Mouse (Mus musculus) bone marrow, adult 2 months (tissue): Measurements from ENCODE around the gene Wscd2. TPM values are rescaled to one million over a fixed set of nuclear protein-coding genes. Genes with fewer than 3 reads are reported as not detected.

Experiments
- H3K27ac ChIP-seq: fragments of 200-500 bp; 2 replicates; pipeline ENCODE4 v1.5.1; 2012; ENCODE audit warnings: low read depth, mild to moderate bottlenecking, control low read depth, inconsistent platforms, low read length; ENCODE audit not compliant: control insufficient read depth, poor library complexity, insufficient read depth
- H3K4me1 ChIP-seq: fragments of 200-500 bp; 2 replicates; pipeline ENCODE4 v1.6.1; 2011; ENCODE audit warnings: low read length; ENCODE audit not compliant: control insufficient read depth, insufficient read depth
- H3K4me3 ChIP-seq: fragments of 200-500 bp; replicated peaks from 2 replicates; pipeline ENCODE3; 2011; ENCODE audit warnings: mild to moderate bottlenecking, low read depth, low read length, control low read depth; ENCODE audit not compliant: control insufficient read depth
- CTCF ChIP-seq: fragments of 200-500 bp; IDR thresholded peaks from 2 replicates; pipeline ENCODE4 v1.5.1; 2011; ENCODE audit warnings: low read length, control low read depth; ENCODE audit not compliant: control insufficient read depth, insufficient read depth
- POLR2A ChIP-seq: fragments of 200-500 bp; IDR thresholded peaks from 2 replicates; pipeline ENCODE4 v1.6.1; 2011; ENCODE audit warnings: low read depth, mild to moderate bottlenecking, control low read depth, low read length, borderline replicate concordance; ENCODE audit not compliant: control insufficient read depth
- WGBS: fragments of 180-500 bp; shearing (Covaris S2); methylation state at CpG from one replicate; pipeline ENCODE4 v1.1.7; 2018; 5-methylcytosine and 5-hydroxymethylcytosine counted together
- polyA plus RNA-seq: library from polyadenylated mRNA; stranded (reverse); fragments of >200 nt; gene quantifications from 2 replicates; pipeline ENCODE4 v1.2.4, GENCODE M21; 2011; ENCODE audit warnings: low replicate concordance; ENCODE audit not compliant: missing spikeins, insufficient read depth, insufficient read length

Wscd2 gene
- polyA plus RNA-seq, 1 experiment: 0.30 TPM

DNA sequence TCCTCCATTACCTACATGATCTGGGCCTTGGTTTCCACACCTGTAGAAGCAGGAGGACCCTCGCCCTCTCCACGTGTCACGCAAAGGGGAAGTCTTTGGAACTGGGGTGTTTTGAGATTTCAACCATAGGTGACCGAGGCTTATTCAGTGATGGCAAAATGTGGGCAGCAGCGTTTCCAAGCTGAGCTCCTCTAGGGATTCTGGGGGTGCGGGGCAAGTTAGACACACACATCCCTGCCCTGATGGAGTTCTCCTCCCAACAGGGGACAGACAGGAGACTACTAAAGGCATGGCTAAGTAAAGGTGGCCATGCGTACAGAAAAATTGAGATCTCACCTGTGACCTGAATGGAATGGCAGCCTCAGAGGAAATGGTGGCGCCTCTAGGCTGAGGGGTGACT is 118.4 kb downstream of the Wscd2 start:
- 49% methylated on average over 8 of the region's 8 CpGs for WGBS
- Histone ChIP-seq H3K27ac (no peak overlapping the region), H3K4me1 (no peaks in the 10 kb centered on the region), H3K4me3 (no peak overlapping the region)
- TF ChIP-seq CTCF: no peak
- no peak for TF ChIP-seq POLR2A

DNA sequence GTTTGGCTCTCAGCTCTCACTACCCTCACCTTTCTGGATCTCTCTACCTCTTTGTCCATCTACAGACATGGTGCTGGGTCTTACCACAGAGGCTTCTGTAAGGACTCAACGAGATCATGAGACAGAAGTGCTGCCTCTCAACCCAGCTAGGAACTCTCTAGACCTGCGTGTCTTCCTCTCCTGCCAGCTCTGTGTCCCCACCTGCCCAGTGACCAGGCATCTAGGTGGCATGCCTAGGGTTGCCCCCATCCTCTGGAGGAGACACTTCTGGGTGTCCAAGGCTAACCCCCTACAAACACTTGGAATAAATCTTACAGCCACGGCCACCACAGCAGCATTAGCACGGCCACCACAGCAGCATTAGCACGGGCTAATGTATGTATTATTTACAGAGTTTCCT is 119.8 kb downstream of the Wscd2 start:
- no peaks in the 10 kb centered on the region for H3K4me1 ChIP-seq
- no peak overlapping the region for H3K4me3 ChIP-seq
- no peak overlapping the region for H3K27ac ChIP-seq
- no peak for TF ChIP-seq POLR2A
- TF ChIP-seq CTCF: no peak
- 70% methylated on average over 5 of the region's 5 CpGs for WGBS

DNA sequence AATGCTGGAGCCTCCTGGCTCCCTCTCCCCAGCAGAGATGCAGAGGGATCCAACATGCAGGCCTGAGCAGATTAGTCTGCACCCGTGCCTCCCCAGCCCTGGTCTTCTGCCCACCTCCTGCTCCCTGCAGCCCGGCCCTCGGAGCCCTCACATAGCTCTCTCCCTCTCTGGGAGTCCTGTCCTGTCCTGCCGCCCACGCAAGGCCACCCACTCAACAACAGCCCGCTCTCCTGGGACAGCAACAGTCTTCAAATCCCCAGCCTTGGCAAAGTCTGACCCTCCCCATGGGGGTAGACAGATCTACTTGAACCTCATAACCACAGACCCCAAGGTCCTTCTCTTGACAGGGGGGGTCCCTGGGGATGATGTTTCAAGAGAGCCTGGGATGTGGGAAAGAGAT is 120.4 kb downstream of the Wscd2 start:
- Histone ChIP-seq H3K4me1 (no peaks in the 10 kb centered on the region), H3K27ac (no peak overlapping the region), H3K4me3 (no peak overlapping the region)
- WGBS: 67% methylated on average over 6 of the region's 6 CpGs
- TF ChIP-seq POLR2A (no peak), CTCF (no peak)

DNA sequence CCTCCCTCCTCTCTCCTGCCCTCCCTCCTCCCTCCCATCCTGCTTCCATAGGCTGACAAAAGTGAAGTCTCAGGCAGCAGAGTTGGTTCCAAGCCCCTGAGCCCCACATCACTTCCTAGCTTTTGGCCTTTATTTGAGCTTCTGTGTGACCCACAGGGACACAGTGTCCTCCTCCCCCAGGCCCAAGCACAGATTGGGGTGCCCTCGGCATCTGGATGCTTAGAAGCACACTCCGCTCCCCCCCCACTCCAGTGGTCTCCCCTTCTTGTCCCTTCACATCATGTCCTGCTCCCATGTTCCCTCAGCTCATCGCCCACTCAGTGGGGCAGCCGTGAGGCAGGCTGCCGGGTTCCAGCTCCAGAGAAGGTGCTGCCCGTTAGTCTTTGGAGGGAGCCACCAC is 121.0 kb downstream of the Wscd2 start:
- TF ChIP-seq POLR2A (no peak), CTCF (no peak)
- H3K4me1 ChIP-seq: no peaks in the 10 kb centered on the region
- no peak overlapping the region for H3K4me3 ChIP-seq
- no peak overlapping the region for H3K27ac ChIP-seq
- 71% methylated on average over 6 of the region's 6 CpGs for WGBS

DNA sequence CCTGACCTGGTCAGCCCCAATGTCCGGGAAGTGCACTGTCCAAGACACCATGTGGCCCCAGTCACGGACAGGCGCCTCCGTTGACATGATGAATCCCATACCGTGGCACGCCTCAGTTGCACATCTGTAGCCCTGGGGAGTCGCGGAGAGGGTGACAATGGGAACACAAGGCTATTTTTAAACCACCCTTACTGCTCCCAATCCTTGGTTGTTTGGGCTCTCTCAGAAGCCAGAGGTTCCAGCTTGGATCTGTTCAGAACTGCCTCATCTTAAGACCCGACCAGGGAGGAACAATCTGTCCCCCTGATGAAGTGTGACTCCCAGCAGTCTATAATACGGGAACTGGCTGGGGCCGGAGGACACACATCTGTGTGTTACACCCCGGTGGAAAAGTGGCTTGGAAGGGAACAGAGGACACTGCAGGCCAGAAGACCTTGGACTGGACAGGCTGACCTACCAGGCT is 121.7 kb downstream of the Wscd2 start:
- TF ChIP-seq CTCF (no peak), POLR2A (no peak)
- WGBS: 81% methylated on average over 12 of the region's 12 CpGs
- Histone ChIP-seq H3K4me1 (no peaks in the 10 kb centered on the region), H3K4me3 (no peak overlapping the region), H3K27ac (no peak overlapping the region)

DNA sequence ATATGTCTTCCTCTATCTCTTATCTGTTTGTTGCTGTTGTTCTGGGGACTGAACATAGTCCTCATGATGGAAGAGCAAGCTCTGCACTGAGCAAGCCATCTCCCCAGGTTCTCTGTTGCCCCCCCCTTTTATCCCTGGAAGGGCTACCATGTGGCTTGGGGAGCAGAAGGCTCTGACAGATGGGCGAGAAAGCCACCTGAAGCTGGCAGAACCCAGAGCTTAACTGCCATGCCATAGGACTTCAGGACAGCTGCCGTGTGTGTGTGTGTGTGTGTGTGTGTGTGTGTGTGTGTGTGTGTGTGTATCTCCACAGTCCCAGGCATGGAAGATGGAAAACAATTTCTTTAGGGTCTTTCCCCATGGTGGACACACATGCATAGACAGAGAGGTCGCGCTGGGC is 128.6 kb downstream of the Wscd2 start:
- TF ChIP-seq CTCF (no peak), POLR2A (no peak)
- 85% methylated on average over 4 of the region's 4 CpGs for WGBS
- Histone ChIP-seq H3K4me3 (no peak overlapping the region), H3K4me1 (peaks cover 1% of the 10 kb centered on the region; the same call in 1 of the 2 replicates), H3K27ac (no peak overlapping the region)

DNA sequence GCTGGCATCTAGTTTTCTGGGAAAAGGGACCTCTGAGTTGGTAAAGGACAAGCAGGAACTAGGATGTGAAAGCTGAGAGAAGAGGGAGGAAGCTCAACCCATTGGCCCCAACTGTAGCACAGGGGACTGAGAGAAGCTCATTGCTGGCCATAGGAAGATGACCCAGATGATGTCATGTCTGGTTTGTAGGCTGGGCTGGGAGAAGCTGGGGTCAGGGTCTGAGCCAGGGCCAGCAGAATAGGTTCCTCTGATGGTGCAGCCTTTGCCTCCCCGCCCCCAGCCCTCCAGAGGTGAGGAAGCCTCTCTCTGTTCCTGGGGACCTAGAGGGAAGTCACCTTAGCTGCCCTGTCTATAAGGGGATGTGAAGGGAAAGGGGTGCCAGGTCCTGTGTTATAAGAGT is 129.0 kb downstream of the Wscd2 start:
- TF ChIP-seq CTCF (no peak), POLR2A (no peak)
- 74% methylated on average over 1 of the region's 1 CpGs for WGBS

DNA sequence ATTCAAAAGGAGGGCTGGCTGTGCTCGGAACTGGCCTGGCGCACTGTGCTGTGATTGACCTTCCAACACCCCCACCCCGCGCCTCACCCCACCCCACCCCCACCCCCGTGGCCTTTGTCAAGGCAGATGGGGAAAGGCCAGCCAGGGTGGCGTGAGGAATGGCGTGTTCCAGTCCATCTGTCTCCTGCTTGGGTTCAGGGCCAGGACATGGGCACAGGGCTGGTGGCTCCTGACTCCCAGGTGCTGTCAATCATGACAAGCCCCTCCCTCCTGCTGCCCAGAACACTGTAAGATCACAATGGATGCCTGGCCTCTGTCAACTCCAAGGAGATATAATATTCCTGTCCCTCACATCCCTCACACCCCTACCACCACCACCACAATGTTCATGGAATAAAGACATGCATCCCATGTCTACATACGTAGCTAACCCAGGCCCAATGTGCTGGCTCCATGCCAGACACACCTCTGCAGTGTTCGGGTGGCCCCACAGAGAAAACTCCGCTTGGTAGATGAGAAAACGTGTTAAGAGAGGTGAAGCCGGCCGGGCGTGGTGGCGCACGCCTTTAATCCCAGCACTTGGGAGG is 130.1 kb downstream of the Wscd2 start:
- Histone ChIP-seq H3K4me3 (no peak overlapping the region), H3K27ac (no peak overlapping the region), H3K4me1 (peaks cover 1% of the 10 kb centered on the region; the same call in 1 of the 2 replicates)
- WGBS: 67% methylated on average over 16 of the region's 16 CpGs
- no peak for TF ChIP-seq POLR2A
- no peak for TF ChIP-seq CTCF

More for the DNA sequence above, 129.0 kb downstream of the Wscd2 start:
- peaks cover 1% of the 10 kb centered on the region; the same call in 1 of the 2 replicates for H3K4me1 ChIP-seq
- H3K4me3 ChIP-seq: no peak overlapping the region
- no peak overlapping the region for H3K27ac ChIP-seq

DNA sequence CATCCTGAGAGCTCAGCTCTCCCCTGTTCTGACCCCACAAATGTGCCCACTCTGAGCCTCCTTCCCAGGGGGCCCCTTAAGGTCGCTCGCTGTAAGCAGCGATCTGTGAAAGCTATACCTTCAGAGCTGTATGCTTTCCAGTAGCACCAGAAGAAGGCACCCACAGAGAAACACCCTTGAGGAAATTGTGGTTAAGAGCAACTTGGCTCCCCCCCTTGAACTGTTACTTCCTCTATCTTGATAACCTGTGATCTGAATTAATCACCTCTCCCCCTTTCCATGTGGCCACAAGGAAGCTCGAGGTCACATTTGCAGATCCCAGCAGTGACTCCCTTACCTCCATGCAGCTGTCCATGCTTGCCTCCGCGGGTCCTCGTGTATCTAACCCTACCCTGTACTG is 130.9 kb downstream of the Wscd2 start:
- Histone ChIP-seq H3K4me1 (peaks cover 1% of the 10 kb centered on the region; the same call in 1 of the 2 replicates), H3K4me3 (peak overlapping the region; percentile 24), H3K27ac (no peak overlapping the region)
- TF ChIP-seq CTCF: no peak
- TF ChIP-seq POLR2A: no peak
- WGBS: 5% methylated on average over 7 of the region's 7 CpGs
